Mouse (Mus musculus) heart, postnatal 0 days (tissue): Measurements from ENCODE around the gene Oser1. TPM values are rescaled to one million over a fixed set of nuclear protein-coding genes. Genes with fewer than 3 reads are reported as not detected.

Experiments used
- ATAC-seq: fragments of 200-750 bp; cut with Nextera tagmentation; 2 replicates; pipeline ENCODE4 v1.8.0; 2017; ENCODE audit warnings: low read depth, moderate number of reproducible peaks, moderate library complexity; ENCODE audit not compliant: insufficient read depth
- DNase-seq: peaks from one replicate; pipeline ENCODE4 v3.0.0-alpha.2; 2016; ENCODE audit warnings: low spot score
- H3K27ac ChIP-seq: fragments of 300-500 bp; sonication (generic); 2 replicates; pipeline ENCODE4 v1.5.1; 2014; ENCODE audit warnings: low read depth, mild to moderate bottlenecking
- H3K27me3 ChIP-seq: fragments of 300-500 bp; sonication (generic); 2 replicates; pipeline ENCODE4 v1.6.1; 2014; ENCODE audit warnings: low read length, mixed read lengths; ENCODE audit not compliant: control insufficient read depth, insufficient read depth
- H3K36me3 ChIP-seq: fragments of 300-500 bp; sonication (generic); replicated peaks from 2 replicates; pipeline ENCODE4 v1.6.1; 2014; ENCODE audit warnings: low read length, mixed read lengths; ENCODE audit not compliant: control insufficient read depth, insufficient read depth
- H3K4me1 ChIP-seq: fragments of 300-500 bp; sonication (generic); 2 replicates; pipeline ENCODE4 v1.6.1; 2014; ENCODE audit warnings: antibody characterized with exemption; ENCODE audit not compliant: control insufficient read depth, insufficient read depth
- H3K4me2 ChIP-seq: fragments of 300-500 bp; sonication (generic); 2 replicates; pipeline ENCODE4 v1.6.1; 2014; ENCODE audit warnings: low read depth, mild to moderate bottlenecking, low read length, moderate library complexity
- H3K4me3 ChIP-seq: fragments of 300-500 bp; sonication (generic); 2 replicates; pipeline ENCODE4 v1.5.1; 2014; ENCODE audit warnings: low read depth, low read length
- H3K9ac ChIP-seq: fragments of 300-500 bp; sonication (generic); replicated peaks from 2 replicates; pipeline ENCODE4 v1.6.1; 2014; ENCODE audit warnings: low read depth, low read length, mixed read lengths
- H3K9me3 ChIP-seq: fragments of 300-500 bp; sonication (generic); replicated peaks from 2 replicates; pipeline ENCODE4 v1.6.1; 2016; ENCODE audit warnings: low read length; ENCODE audit not compliant: control insufficient read depth
- CTCF ChIP-seq: IDR thresholded peaks from 2 replicates; pipeline ENCODE4 v1.5.1; 2016; ENCODE audit warnings: antibody characterized with exemption, control low read depth, low read depth
- EP300 ChIP-seq: IDR thresholded peaks from 2 replicates; pipeline ENCODE4 v1.6.1; 2016; ENCODE audit warnings: antibody characterized with exemption, low read depth
- WGBS: fragments of 180-500 bp; shearing (Covaris S2); extraction: QIAGEN DNeasy Blood & Tissue Kit; methylation state at CpG from one replicate; pipeline ENCODE4 v1.1.7; 2014; 5-methylcytosine and 5-hydroxymethylcytosine counted together
- polyA plus RNA-seq: library from polyadenylated mRNA; unstranded; fragments of >200 nt; fragmentation: Nextera tagmentation; extraction: Ambion mirVana; gene quantifications from 2 replicates; pipeline ENCODE4 v1.2.1, GENCODE M21; 2015
- total RNA-seq: library from RNA; depleted of rRNA; stranded (reverse); fragments of >200 nt; gene quantifications from 2 replicates; pipeline ENCODE4 v1.2.3, GENCODE M21; 2014; ENCODE audit warnings: low replicate concordance

The Oser1 gene
- total and polyA plus RNA-seq, 2 experiments from 2014 or later, result 28.9 to 41.4 TPM

DNA sequence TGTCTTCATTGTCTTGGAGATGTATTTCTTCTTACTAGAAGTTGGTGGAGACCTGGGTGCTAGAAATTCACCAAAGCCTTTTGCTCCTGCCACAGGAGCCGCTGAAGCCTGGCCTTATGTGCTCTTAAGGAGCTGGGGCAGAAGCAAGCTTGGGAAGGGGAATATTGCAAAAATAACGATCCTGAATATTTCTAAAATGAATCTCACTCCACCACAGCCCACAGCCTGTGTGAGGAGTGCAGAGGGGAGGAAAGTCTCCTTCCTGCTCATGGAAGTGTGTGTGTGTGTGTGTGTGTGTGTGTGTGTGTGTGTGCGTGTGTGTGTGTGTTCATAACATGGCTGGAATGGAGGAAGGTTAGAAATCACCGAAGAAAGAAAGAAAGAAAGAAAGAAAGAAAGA lies 25.7 kb downstream of the Oser1 start:
- H3K27ac ChIP-seq, result peak overlapping the region; percentile 97
- no peaks in the 10 kb centered on the region for H3K9me3 ChIP-seq
- H3K27me3 ChIP-seq, result no peaks in the 10 kb centered on the region
- peak overlapping the region; percentile 75 for H3K4me2 ChIP-seq
- H3K4me3 ChIP-seq, result peak overlapping the region; percentile 85
- H3K4me1 ChIP-seq, result peaks cover 15% of the 10 kb centered on the region
- no peaks in the 10 kb centered on the region for H3K36me3 ChIP-seq
- H3K9ac ChIP-seq, result peak overlapping the region; percentile 95
- ATAC-seq (no peak), DNase-seq (no peak)
- 38% methylated on average over 4 of the region's 4 CpGs for WGBS
- TF ChIP-seq CTCF, result no peak
- TF ChIP-seq EP300, result no peak

DNA sequence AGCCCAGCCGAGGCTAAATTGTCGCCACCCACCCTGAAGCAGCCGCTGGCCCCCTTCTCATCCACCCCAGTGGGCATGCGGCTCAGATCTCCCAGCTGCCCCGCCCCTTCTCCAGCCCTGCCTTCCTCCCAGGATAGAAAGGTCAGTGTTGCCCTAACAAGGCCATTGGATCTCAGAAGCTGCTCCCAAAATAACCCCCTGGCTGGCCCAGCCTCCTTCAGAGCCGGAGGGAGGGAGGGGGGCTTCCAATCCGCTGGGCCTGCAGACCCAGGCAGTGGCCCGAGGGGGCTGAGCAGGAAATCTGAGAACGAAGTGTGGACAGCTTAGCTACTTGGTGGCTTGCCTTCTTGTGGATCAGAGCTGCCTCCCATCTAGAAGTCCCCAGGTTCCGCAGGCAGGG lies 26.6 kb downstream of the Oser1 start, which contains the start of gene Jph2:
Jph2 (minus strand) TSS at position 89 of the 400 bp plus-strand sequence.
- 7% methylated on average over 10 of the region's 10 CpGs for WGBS
- peak within 1 kb of the TSS; percentile 97 for H3K27ac ChIP-seq
- H3K36me3 ChIP-seq, result no peaks in the 10 kb centered on the region
- ATAC-seq (peak; percentile 85), DNase-seq (peak; percentile 93)
- peaks cover 15% of the 10 kb centered on the region for H3K4me1 ChIP-seq
- TF ChIP-seq CTCF (no peak), EP300 (peak; percentile 92)
- H3K27me3 ChIP-seq, result no peaks in the 10 kb centered on the region
- peak within 1 kb of the TSS; percentile 95 for H3K9ac ChIP-seq
- H3K4me3 ChIP-seq, result peak within 1 kb of the TSS; percentile 85
- H3K9me3 ChIP-seq, result no peaks in the 10 kb centered on the region
- H3K4me2 ChIP-seq, result peak within 1 kb of the TSS; percentile 75

DNA sequence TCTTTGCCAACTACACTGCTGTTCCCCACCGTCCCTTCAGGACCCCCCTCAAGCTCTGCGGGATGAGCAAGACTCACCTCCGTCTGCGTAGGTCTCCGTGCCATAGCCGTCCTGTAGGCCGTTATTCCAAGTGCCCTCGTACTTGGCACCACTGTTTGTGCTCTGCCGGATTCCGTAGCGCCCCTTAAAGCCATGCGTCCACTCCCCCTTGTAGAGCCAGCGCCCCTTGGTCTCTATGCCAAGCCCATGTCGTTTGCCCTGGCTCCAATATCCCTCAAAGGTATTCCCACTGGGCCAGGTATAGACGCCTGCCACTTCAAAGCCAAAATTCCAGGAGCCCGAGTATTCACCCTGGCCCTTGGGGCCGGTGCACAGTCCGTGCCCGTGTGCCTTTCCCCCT lies 27.4 kb downstream of the Oser1 start:
- peak overlapping the region; percentile 95 for H3K9ac ChIP-seq
- H3K4me2 ChIP-seq, result peak overlapping the region; percentile 75
- DNase-seq (no peak), ATAC-seq (no peak)
- H3K4me3 ChIP-seq, result peak overlapping the region; percentile 85
- H3K27ac ChIP-seq, result peak overlapping the region; percentile 97
- peaks cover 15% of the 10 kb centered on the region for H3K4me1 ChIP-seq
- TF ChIP-seq EP300 (no peak), CTCF (no peak)
- H3K9me3 ChIP-seq, result no peaks in the 10 kb centered on the region
- no peaks in the 10 kb centered on the region for H3K27me3 ChIP-seq
- 27% methylated on average over 19 of the region's 19 CpGs for WGBS
- H3K36me3 ChIP-seq, result no peaks in the 10 kb centered on the region

DNA sequence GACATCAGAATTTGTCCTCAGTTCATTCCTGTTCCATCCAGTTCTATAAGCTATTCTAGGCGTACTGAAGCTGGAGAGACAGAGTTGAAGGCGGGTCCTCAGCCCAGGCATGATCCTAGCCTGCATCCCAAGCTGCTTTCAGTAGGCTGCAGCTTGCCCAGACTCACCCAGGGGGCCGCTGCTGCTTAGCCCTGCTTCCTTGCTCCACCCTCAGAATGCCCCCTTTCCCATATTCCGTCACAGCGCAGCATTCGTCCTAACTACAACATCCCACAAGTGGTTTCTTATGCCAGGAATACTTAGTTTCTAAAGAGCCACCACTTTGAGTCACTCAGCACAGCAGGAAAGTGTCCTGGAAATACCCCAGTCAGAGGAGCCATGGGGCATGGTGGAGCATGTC lies 29.5 kb downstream of the Oser1 start:
- Histone ChIP-seq H3K9ac (peak overlapping the region; percentile 95), H3K9me3 (no peaks in the 10 kb centered on the region), H3K4me2 (peak overlapping the region; percentile 75), H3K4me3 (peak overlapping the region; percentile 85), H3K27ac (peak overlapping the region; percentile 94), H3K4me1 (peaks cover 15% of the 10 kb centered on the region), H3K27me3 (no peaks in the 10 kb centered on the region), H3K36me3 (no peaks in the 10 kb centered on the region)
- WGBS, result 36% methylated on average over 6 of the region's 6 CpGs
- DNase-seq (peak; percentile 60), ATAC-seq (peak; percentile 1; the same call in 1 of the 2 replicates)
- no peak for TF ChIP-seq CTCF
- TF ChIP-seq EP300, result no peak

DNA sequence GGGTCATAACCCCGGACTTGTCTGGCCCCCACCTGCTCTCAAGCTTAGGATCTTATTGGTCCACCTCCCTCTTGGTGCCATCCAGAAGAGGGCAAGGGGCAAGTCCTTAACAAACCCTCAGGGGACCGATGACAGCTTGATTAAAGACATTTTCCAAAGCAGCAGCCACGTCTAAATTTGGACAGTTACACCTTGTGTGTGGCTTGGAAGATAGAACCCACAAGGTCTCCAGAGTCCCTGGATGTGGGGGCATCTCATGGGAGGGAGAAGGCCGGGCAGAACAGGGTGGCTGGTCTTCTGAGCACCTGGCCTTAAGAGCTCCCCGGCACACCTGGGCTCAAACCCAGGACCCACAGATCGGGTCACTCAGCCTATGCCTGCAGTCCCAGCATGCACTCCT lies 30.5 kb downstream of the Oser1 start:
- TF ChIP-seq EP300, result no peak; the same call in 1 of the 2 replicates
- no peak for TF ChIP-seq CTCF
- H3K4me2 ChIP-seq, result peak overlapping the region; percentile 75
- WGBS, result 31% methylated on average over 6 of the region's 6 CpGs
- peak overlapping the region; percentile 94 for H3K27ac ChIP-seq
- ATAC-seq, result peak; percentile 2; the same call in 1 of the 2 replicates
- peaks cover 5% of the 10 kb centered on the region; the same call in 1 of the 2 replicates for H3K36me3 ChIP-seq
- H3K9ac ChIP-seq, result peak overlapping the region; percentile 95
- H3K9me3 ChIP-seq, result no peaks in the 10 kb centered on the region
- H3K4me1 ChIP-seq, result peaks cover 10% of the 10 kb centered on the region
- DNase-seq, result peak; percentile 70
- peak overlapping the region; percentile 85 for H3K4me3 ChIP-seq
- no peaks in the 10 kb centered on the region for H3K27me3 ChIP-seq

DNA sequence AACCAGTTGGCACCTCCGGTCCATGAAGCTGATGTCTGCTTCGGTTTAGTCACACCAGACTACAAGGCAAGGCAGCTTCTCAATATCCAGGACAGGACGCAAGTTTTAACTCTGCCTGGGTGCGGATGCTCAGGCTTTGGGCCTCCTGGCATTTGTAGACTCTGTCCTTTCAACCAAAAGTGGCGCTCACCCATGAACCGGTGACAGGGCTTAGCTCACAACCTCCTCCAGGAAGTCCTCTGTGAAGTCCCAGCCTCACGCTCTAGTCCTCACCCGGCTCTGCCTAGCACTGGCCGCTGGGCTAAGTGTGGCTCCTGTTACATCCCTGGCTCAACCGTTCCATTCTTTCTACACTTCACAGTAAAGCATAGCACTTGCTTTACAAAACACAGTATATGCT lies 31.3 kb downstream of the Oser1 start:
- no peak for TF ChIP-seq EP300
- no peak for TF ChIP-seq CTCF
- Histone ChIP-seq H3K9ac (peak overlapping the region; percentile 95), H3K4me3 (peak overlapping the region; percentile 85), H3K9me3 (no peaks in the 10 kb centered on the region), H3K36me3 (peaks cover 7% of the 10 kb centered on the region; the same call in 1 of the 2 replicates), H3K27me3 (no peaks in the 10 kb centered on the region), H3K27ac (peak overlapping the region; percentile 94), H3K4me1 (peaks cover 4% of the 10 kb centered on the region; the same call in 1 of the 2 replicates), H3K4me2 (peak overlapping the region; percentile 75)
- DNase-seq, result no peak
- 39% methylated on average over 10 of the region's 10 CpGs for WGBS
- no peak for ATAC-seq
